Mouse (Mus musculus) 416B (cell line): ENCODE results near the gene Dennd4b.
"Not testable (repeated sequence)": the region's sequence is repeated elsewhere in the genome, so short reads cannot be mapped to it uniquely, and the experiment has no call there.

Experiments used
- DNase-seq: peaks from one replicate; pipeline ENCODE4 v3.0.0; 2011; ENCODE audit warnings: low read depth

Dennd4b gene

GRCm38 (mm10) chr3:90265034-90265931 lies at the start of gene Dennd4b:
Gene Dennd4b (plus strand): TSS chr3:90265185.
- DNase-seq: peak; percentile 93

- DNase-seq: peak; percentile 70
Measured at GRCm38 (mm10) chr3:90215825-90216380, 49.1 kb upstream of the Dennd4b start.

DNA sequence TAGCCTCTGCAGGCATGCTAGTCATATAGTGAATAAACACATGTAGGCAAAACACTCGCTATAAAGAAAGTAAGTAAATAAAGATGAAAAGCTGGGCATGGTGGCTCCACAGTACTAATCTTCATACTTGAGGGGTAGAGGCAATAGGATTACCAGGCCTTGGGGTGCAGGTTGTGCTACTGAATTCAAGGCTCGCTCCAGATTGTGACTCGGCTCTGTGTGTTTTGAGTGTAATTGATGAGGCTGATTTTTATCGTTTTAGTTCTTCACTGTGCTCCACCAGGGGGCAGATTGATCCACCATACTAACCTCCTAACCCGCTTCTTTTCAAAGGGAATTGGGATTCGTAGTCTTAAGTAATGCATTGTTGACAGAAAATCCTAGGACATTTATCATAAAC lies 44.9 kb upstream of the Dennd4b start:
- DNase-seq: peak; percentile 78

- peak; percentile 49 for DNase-seq
Measured at GRCm38 (mm10) chr3:90220531-90220951, 44.4 kb upstream of the Dennd4b start.

DNA sequence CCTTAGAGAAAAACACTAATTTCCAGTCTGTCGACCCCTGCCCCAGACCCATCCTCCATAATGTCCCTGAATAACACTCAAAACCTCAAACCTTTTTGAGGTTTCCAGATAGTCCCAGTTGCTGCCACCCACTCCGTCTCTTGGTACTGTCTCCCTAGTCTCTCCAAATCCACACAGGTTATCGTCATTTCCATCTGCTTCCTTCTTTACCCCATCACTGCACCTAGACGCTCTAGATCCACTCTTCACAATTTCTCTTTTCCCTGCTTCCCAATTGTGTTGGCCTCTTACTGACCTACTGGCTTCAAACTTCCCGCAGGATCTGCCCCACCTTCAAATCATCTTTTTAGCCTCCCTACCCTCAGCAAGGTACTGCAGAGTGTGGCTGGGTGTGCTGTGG lies 43.9 kb upstream of the Dennd4b start:
- DNase-seq: no peak

- no peak for DNase-seq
Measured at GRCm38 (mm10) chr3:90222455-90222854, 42.5 kb upstream of the Dennd4b start.

DNA sequence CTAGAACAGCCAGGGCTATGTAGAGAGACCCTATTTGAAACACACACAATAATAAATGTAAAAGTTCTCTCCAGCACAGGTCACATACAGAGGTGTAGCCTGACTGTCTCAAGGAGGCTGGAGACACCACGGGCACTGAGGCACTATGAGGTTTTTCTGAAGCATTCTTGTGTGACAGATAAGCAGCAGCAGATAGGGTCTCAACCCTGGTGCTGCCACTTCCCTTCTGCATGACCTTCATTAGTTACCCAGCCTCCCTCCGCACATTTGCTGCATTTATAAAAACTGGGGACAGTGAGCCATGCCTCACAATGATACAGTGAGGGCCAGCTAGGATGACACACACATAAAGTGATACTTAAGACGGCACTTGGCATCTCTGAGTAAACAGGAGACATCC lies 42.0 kb upstream of the Dennd4b start:
- DNase-seq: no peak

DNA sequence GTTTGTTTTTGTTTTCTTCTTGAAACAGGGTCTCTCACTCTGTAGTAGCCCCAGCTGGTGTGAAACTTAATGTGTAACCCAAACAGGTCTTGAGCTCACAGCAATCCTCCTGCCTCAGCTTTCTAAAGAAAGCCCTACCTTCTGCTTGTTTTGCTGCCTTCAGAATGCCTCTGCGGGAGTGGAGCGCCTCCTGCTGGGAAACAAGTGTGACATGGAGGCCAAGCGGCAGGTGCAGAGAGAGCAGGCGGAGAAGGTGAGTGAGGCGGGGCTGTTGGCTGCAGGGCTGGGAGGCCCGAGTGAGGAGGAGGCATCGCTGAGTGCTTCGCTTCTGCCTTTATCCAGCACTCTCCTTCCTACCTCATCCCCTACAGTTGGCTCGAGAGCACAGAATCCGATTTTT lies 40.7 kb upstream of the Dennd4b start:
- DNase-seq: no peak

DNA sequence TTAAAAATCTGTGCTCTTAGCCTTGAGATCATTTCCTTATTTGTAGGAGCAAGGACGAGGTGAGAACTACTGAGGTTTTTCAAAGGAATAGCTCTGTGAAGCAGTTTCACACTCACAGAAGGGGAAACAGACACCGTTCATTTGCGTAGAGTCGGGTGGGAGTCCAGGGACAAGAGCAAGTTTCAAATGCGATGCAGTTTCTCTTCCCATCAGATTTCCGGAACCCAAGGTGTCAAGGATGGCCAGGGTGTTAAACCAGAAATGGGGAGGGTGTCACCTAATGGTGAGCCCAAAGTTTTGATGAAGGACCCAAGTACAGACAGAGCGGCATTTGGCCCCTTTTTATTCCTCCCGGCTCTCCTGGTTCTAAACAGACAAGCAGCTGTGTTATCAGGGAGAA lies 33.9 kb upstream of the Dennd4b start:
- no peak for DNase-seq

GRCm38 (mm10) chr3:90231507-90232333 lies 33.3 kb upstream of the Dennd4b start, which contains the start of gene Jtb:
Gene Jtb (plus strand): TSS chr3:90231597.
- DNase-seq: peak; percentile 93

- DNase-seq: no peak
Measured at GRCm38 (mm10) chr3:90241251-90241650, 23.7 kb upstream of the Dennd4b start.

- DNase-seq: no peak
Measured at GRCm38 (mm10) chr3:90241669-90242358, 23.2 kb upstream of the Dennd4b start.

GRCm38 (mm10) chr3:90242984-90243775 lies 21.8 kb upstream of the Dennd4b start, which contains the start of gene Creb3l4:
Gene Creb3l4 (minus strand): TSS chr3:90243512.
- DNase-seq: no peak

GRCm38 (mm10) chr3:90245406-90245805 lies 19.6 kb upstream of the Dennd4b start:
- no peak for DNase-seq

DNA sequence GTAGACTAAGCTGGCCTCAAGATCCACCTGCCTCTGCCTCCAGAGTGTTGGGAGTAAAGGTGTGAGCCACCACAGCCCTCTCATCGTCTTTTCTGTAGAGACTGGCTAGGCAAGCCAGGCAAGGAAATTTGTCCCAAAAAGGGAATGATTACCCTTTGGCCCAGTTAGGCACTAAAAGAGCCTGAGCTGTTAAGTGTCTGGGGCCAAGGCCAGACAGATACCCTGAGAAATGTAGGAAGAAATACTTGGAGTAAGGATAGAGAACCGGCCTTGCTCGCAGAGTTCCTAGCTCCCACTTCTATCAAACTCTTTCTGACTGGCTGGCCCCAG lies 17.4 kb upstream of the Dennd4b start:
- DNase-seq: no peak

- peak; percentile 93 for DNase-seq
Measured at GRCm38 (mm10) chr3:90247960-90248745, 16.8 kb upstream of the Dennd4b start, which contains the start of gene Slc39a1. Gene Slc39a1 (plus strand): TSS chr3:90248172.

GRCm38 (mm10) chr3:90248746-90249100 lies 16.3 kb upstream of the Dennd4b start:
- peak; percentile 55 for DNase-seq

GRCm38 (mm10) chr3:90250791-90251190 lies 14.2 kb upstream of the Dennd4b start:
- DNase-seq: no peak

DNA sequence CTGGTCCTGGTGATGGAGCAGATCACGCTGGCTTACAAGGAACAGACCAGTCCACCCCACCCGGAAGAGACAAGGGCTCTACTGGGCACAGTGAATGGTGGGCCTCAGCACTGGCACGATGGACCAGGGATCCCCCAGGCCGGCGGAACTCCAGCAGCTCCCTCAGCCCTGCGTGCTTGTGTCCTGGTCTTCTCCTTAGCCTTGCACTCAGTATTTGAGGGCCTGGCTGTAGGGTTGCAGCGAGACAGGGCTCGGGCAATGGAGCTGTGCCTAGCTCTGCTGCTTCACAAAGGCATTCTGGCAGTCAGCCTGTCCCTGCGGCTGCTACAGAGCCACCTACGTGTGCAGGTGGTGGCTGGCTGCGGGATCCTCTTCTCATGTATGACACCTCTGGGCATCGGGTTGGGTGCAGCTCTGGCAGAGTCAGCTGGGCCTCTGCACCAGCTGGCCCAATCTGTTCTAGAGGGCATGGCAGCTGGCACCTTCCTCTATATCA lies 13.2 kb upstream of the Dennd4b start:
- not testable (repeated sequence) for DNase-seq

- DNase-seq: not testable (repeated sequence)
Measured at GRCm38 (mm10) chr3:90252659-90253058, 12.3 kb upstream of the Dennd4b start.
